Mouse (Mus musculus) olfactory bulb, adult 2 months (tissue): ENCODE measurements at regions not wholly inside any gene's neighbourhood (a gene's known extent, or its start where the extent isn't known, plus 50 kb on each side); places are given as distances from the start of the nearest gene placed in this dataset.

ENCODE experiments used
- CTCF ChIP-seq: fragments of 200-500 bp; IDR thresholded peaks from 2 replicates; pipeline ENCODE4 v1.5.1; 2012; ENCODE audit warnings: low read depth, mild to moderate bottlenecking, low read length, moderate library complexity; ENCODE audit not compliant: insufficient read depth
- POLR2A ChIP-seq: fragments of 200-500 bp; IDR thresholded peaks from 2 replicates; pipeline ENCODE4 v1.6.1; 2012; ENCODE audit warnings: mild to moderate bottlenecking, low read depth, low read length, moderate library complexity; ENCODE audit not compliant: insufficient read depth

- TF ChIP-seq CTCF (no peak), POLR2A (no peak)
Observed at GRCm38 (mm10) chr7:135880446-135880845, 164.3 kb upstream of the Mki67 start.
